ENCODE assay signal across 17 mouse cellular contexts in genomic region chr1:168394535-168394934, GRCm38 (mm10). TPM values are rescaled to one million over a fixed set of nuclear protein-coding genes. Genes with fewer than 3 reads are reported as not detected.
A peak's percentile ranks its signal among the peaks of the same experiment; 100 is the strongest.
DNase-seq lines count a peak whose midpoint lies in the region; ATAC-seq and TF ChIP-seq lines count a peak whose summit lies in the region.
"Had no signal": no experiment of that assay in that cellular context is flagged by ENCODE, and none has a peak within 500 bp of the region (broad histone marks: within the 10 kb centered on the region; RNA-seq: fewer than 3 reads in every experiment).

No protein-coding gene starts in this region.

- intact Hi-C loops in heart, adult 2 months (cut with DNase I) = no loop called here

- TF ChIP-seq CTCF in heart, adult 2 months (IDR thresholded peaks at IDR 0.05) = no peak
- TF ChIP-seq CTCF in lung, embryonic 14.5 days (IDR thresholded peaks at IDR 0.05; ENCODE audit: low read depth) = no peak

- H3K4me3 ChIP-seq in heart, adult 2 months = no peak overlapping the region
- no peak overlapping the region for H3K4me3 ChIP-seq in lung, embryonic 14.5 days (ENCODE audit: low read depth, low read length)
- no peak overlapping the region for H3K4me3 ChIP-seq in heart, embryonic 16.5 days (ENCODE audit: low read length)
- H3K4me3 ChIP-seq: hindbrain, embryonic 10.5 days; kidney, embryonic 15.5 days; midbrain, embryonic 10.5 days had no signal

- WGBS in heart, adult 2 months = 55% methylated on average over 6 of the region's 6 CpGs
- 67% methylated on average over 6 of the region's 6 CpGs for WGBS in lung, embryonic 14.5 days
- 55% methylated on average over 6 of the region's 6 CpGs for WGBS in heart, embryonic 16.5 days

- peak overlapping the region; percentile 72 for H3K27ac ChIP-seq in heart, adult 2 months
- peak overlapping the region; percentile 13; the same call in 1 of the 2 replicates for H3K27ac ChIP-seq in lung, embryonic 14.5 days (ENCODE audit: low read depth)
- H3K27ac ChIP-seq in heart, embryonic 16.5 days (ENCODE audit: low read length) = peak overlapping the region; percentile 94
- H3K27ac ChIP-seq: hindbrain, embryonic 10.5 days; midbrain, embryonic 10.5 days had no signal

- no peaks in the 10 kb centered on the region for H3K27me3 ChIP-seq in heart, adult 2 months (ENCODE audit: control insufficient read depth, insufficient read depth, low read length)
- no peaks in the 10 kb centered on the region for H3K27me3 ChIP-seq in lung, embryonic 14.5 days (ENCODE audit: insufficient read depth, low read length)
- no peaks in the 10 kb centered on the region for H3K27me3 ChIP-seq in heart, embryonic 16.5 days (ENCODE audit: control insufficient read depth, insufficient read depth, low read length)
- H3K27me3 ChIP-seq: kidney, embryonic 15.5 days had no signal

- no peaks in the 10 kb centered on the region for H3K79me2 ChIP-seq in heart, adult 2 months (replicated peaks; ENCODE audit: control insufficient read depth, insufficient read depth, low read length)

- ATAC-seq in cerebellum, adult (ENCODE audit: insufficient number of reproducible peaks, low FRiP score, low TSS enrichment) = no peak
- no peak for ATAC-seq in lung, embryonic 14.5 days (ENCODE audit: insufficient read depth)
- no peak for ATAC-seq in heart, embryonic 16.5 days (replicated peaks; ENCODE audit: extremely low read depth, insufficient read depth, low FRiP score)
- ATAC-seq: activated CD4-positive, CD25-positive, alpha-beta regulatory T cell, adult 4 months; inflammation-experienced regulatory T-cells, adult 6 months had no signal

- H3K36me3 ChIP-seq in heart, adult 2 months (ENCODE audit: control insufficient read depth, insufficient read depth, low read length) = peaks cover 21% of the 10 kb centered on the region
- H3K36me3 ChIP-seq in lung, embryonic 14.5 days (ENCODE audit: insufficient read depth) = peaks cover 36% of the 10 kb centered on the region; the same call in 1 of the 2 replicates
- H3K36me3 ChIP-seq in heart, embryonic 16.5 days (ENCODE audit: control insufficient read depth, insufficient read depth) = peaks cover 7% of the 10 kb centered on the region; the same call in 1 of the 2 replicates

- no peaks in the 10 kb centered on the region for H3K9me3 ChIP-seq in lung, embryonic 14.5 days (ENCODE audit: low read depth, low read length)
- H3K9me3 ChIP-seq in heart, embryonic 16.5 days (replicated peaks; ENCODE audit: control insufficient read depth, low read length) = no peaks in the 10 kb centered on the region
- H3K9me3 ChIP-seq: hindbrain, embryonic 10.5 days; kidney, embryonic 15.5 days; midbrain, embryonic 10.5 days had no signal

- peaks cover 21% of the 10 kb centered on the region for H3K4me1 ChIP-seq in heart, adult 2 months (ENCODE audit: control insufficient read depth, insufficient read depth, low read length)
- peaks cover 35% of the 10 kb centered on the region; the same call in 1 of the 2 replicates for H3K4me1 ChIP-seq in lung, embryonic 14.5 days (ENCODE audit: insufficient read depth)
- H3K4me1 ChIP-seq in heart, embryonic 16.5 days (ENCODE audit: control insufficient read depth, insufficient read depth, low read length) = peaks cover 64% of the 10 kb centered on the region

- no peak for TF ChIP-seq POLR2A in heart, adult 2 months (IDR thresholded peaks at IDR 0.05; ENCODE audit: insufficient read depth, low read depth, low read length)

- peak; percentile 28 to 30 for DNase-seq in cerebellum, adult 18-20 months
- peak in 1 of 2 experiments; percentile 49 for DNase-seq in heart, adult 2 months
- DNase-seq in heart, adult 9 months (ENCODE audit: low spot score in 2 of 2) = no peak
- DNase-seq in lung, embryonic 14.5 days = no peak
- no peak for DNase-seq in lung, adult 18-20 months
- no peak for DNase-seq in thymus, postnatal 25 days
- DNase-seq: cerebellum, postnatal 14 days; layer of hippocampus, adult 9-11 months; lung, postnatal 36 days; thymus, adult 2 months had no signal

- H3K9ac ChIP-seq in heart, adult 2 months (ENCODE audit: low read depth, low read length) = 0 out of 2 replicates have a peak overlapping the region, but pooled peaks have one; percentile 35
- no peak overlapping the region for H3K9ac ChIP-seq in lung, embryonic 14.5 days
- peak overlapping the region; percentile 43; the same call in 1 of the 2 replicates for H3K9ac ChIP-seq in heart, embryonic 16.5 days (ENCODE audit: low read length)
- H3K9ac ChIP-seq: kidney, embryonic 15.5 days had no signal

- TF ChIP-seq EP300 in heart, adult 2 months (IDR thresholded peaks at IDR 0.05; ENCODE audit: insufficient read depth, low read depth, low read length) = no peak

- H3K4me2 ChIP-seq in lung, embryonic 14.5 days = no peak overlapping the region
- no peak overlapping the region for H3K4me2 ChIP-seq in heart, embryonic 16.5 days (ENCODE audit: low read depth, low read length)
- H3K4me2 ChIP-seq: kidney, embryonic 15.5 days had no signal

RNA-seq across cellular contexts. Expression of gene Pbx1, which starts 37.5 kb away (rescaled TPM):
- total RNA-seq in heart, adult 2 months (2021) = 10 to 100 TPM; 52.8 to 54.7 TPM
- 33.1 and 47.6 TPM in 2 replicates for polyA plus RNA-seq in heart, adult 2 months (2012; rRNA removed)
- polyA plus RNA-seq in lung, embryonic 14.5 days (2014; fragmentation: Nextera tagmentation; extraction: Ambion mirVana) = 48.8 TPM in 2 replicates
- 18.0 and 20.7 TPM in 2 replicates for polyA plus RNA-seq in heart, embryonic 16.5 days (2015; fragmentation: Nextera tagmentation; extraction: Ambion mirVana)

Comparison
In these comparisons a context has a peak if more than half of its experiments do, and no peak if none do; other contexts are left out.
1. DNase-seq: peak in cerebellum, adult 18-20 months (2 of 2); none in heart, adult 9 months (0 of 2), lung, embryonic 14.5 days (single experiment), lung, adult 18-20 months (0 of 2) and thymus, postnatal 25 days (single experiment).
2. H3K27ac ChIP-seq: peak in every context shown above with its lines; median percentile 94 in heart, embryonic 16.5 days; 72 in heart, adult 2 months; 13 in lung, embryonic 14.5 days.